Mouse (Mus musculus) MEL (cell line): ENCODE results near the gene Fastk. TPM values are rescaled to one million over a fixed set of nuclear protein-coding genes. Genes with fewer than 3 reads are reported as not detected.

Source experiments
- DNase-seq: peaks from one replicate; pipeline ENCODE4 v3.0.0; 2011; ENCODE audit warnings: low read depth, low spot score
- H3K27ac ChIP-seq: 2 replicates; pipeline ENCODE4 v1.5.1; 2012; ENCODE audit warnings: low read depth, mild to moderate bottlenecking, control low read depth, low read length, moderate library complexity; ENCODE audit not compliant: control insufficient read depth
- H3K27me3 ChIP-seq, 2 experiments: fragments of 150-350 bp in 1 of 2; sonication (generic) in 1 of 2; 2 replicates each; pipeline ENCODE4 v1.6.1; 2012; ENCODE audit warnings: low read length in 2 of 2, mild to moderate bottlenecking in 2 of 2, improper control_type of control experiment in 1 of 2, moderate library complexity in 1 of 2; ENCODE audit not compliant: insufficient read depth in 2 of 2, control insufficient read depth in 1 of 2
- H3K36me3 ChIP-seq, 2 experiments: 2 replicates each; pipeline ENCODE4 v1.6.1; 2012 to 2014; ENCODE audit warnings: low read length in 2 of 2, improper control_type of control experiment in 1 of 2, inconsistent platforms in 1 of 2, mild to moderate bottlenecking in 1 of 2; ENCODE audit not compliant: insufficient read depth in 2 of 2, control insufficient read depth in 1 of 2
- H3K4me1 ChIP-seq, 2 experiments: fragments of 150-350 bp in 1 of 2; sonication (generic) in 1 of 2; 2 replicates each; pipeline ENCODE4 v1.6.1; 2012; ENCODE audit warnings: low read length in 2 of 2, improper control_type of control experiment in 1 of 2, mild to moderate bottlenecking in 1 of 2; ENCODE audit not compliant: insufficient read depth in 2 of 2, control insufficient read depth in 1 of 2
- H3K4me3 ChIP-seq, 2 experiments: fragments of 150-350 bp in 1 of 2; sonication (generic) in 1 of 2; 2 replicates each; pipeline ENCODE4 v1.5.1; 2012; ENCODE audit warnings: low read depth in 2 of 2, low read length in 2 of 2, mild to moderate bottlenecking in 2 of 2, moderate library complexity in 2 of 2, control low read depth in 1 of 2, improper control_type of control experiment in 1 of 2; ENCODE audit not compliant: control insufficient read depth in 1 of 2, insufficient read depth in 1 of 2
- H3K79me2 ChIP-seq: 2 replicates; pipeline ENCODE4 v1.6.1; 2012; ENCODE audit warnings: mild to moderate bottlenecking, low read length, moderate library complexity; ENCODE audit not compliant: control insufficient read depth, poor library complexity, insufficient read depth
- H3K9ac ChIP-seq: 2 replicates; pipeline ENCODE4 v1.6.1; 2012; ENCODE audit warnings: low read depth, mild to moderate bottlenecking, control low read depth, low read length, moderate library complexity; ENCODE audit not compliant: control insufficient read depth, poor library complexity, severe bottlenecking
- H3K9me3 ChIP-seq: fragments of 150-350 bp; sonication (generic); replicated peaks from 2 replicates; pipeline ENCODE4 v1.6.1; 2012; ENCODE audit warnings: mild to moderate bottlenecking, low read length, improper control_type of control experiment, moderate library complexity; ENCODE audit not compliant: insufficient read depth
- BHLHE40 ChIP-seq: IDR thresholded peaks from 2 replicates; pipeline ENCODE4 v1.6.1; 2012; ENCODE audit warnings: low read depth, mild to moderate bottlenecking, inconsistent platforms, low read length, improper control_type of control experiment, borderline replicate concordance
- CHD1 ChIP-seq: IDR thresholded peaks from 2 replicates; pipeline ENCODE4 v1.6.1; 2012; ENCODE audit warnings: low read depth, mild to moderate bottlenecking, inconsistent platforms, low read length, improper control_type of control experiment
- CHD2 ChIP-seq: IDR thresholded peaks from 2 replicates; pipeline ENCODE4 v1.6.1; 2011; ENCODE audit warnings: low read length, improper control_type of control experiment
- CTCF ChIP-seq, 3 experiments: IDR thresholded peaks in 2 of 3; conservative IDR thresholded peaks in 1 of 3; 2 replicates each; pipeline ENCODE4 v1.5.1; 2011 to 2012; ENCODE audit warnings: low read length in 3 of 3, low read depth in 2 of 3, mild to moderate bottlenecking in 2 of 3, improper control_type of control experiment in 1 of 3, inconsistent platforms in 1 of 3, mixed read lengths in 1 of 3, moderate library complexity in 1 of 3; ENCODE audit not compliant: control insufficient read depth in 1 of 3, insufficient read depth in 1 of 3, poor library complexity in 1 of 3, severe bottlenecking in 1 of 3
- HCFC1 ChIP-seq: IDR thresholded peaks from 2 replicates; pipeline ENCODE4 v1.6.1; 2012; ENCODE audit warnings: low read depth, mild to moderate bottlenecking, inconsistent platforms, low read length, improper control_type of control experiment, moderate library complexity
- KAT2A ChIP-seq: conservative IDR thresholded peaks from 2 replicates; pipeline ENCODE4 v1.6.1; 2012; ENCODE audit warnings: low read depth, low read length, improper control_type of control experiment, inconsistent platforms
- NELFE ChIP-seq: IDR thresholded peaks from 2 replicates; pipeline ENCODE4 v1.6.1; 2011; ENCODE audit warnings: low read depth, low read length, improper control_type of control experiment
- POLR2A ChIP-seq, 2 experiments: IDR thresholded peaks; 2 replicates each; pipeline ENCODE4 v1.6.1; 2011 to 2012; ENCODE audit warnings: low read length in 2 of 2, mild to moderate bottlenecking in 2 of 2, control low read depth in 1 of 2, improper control_type of control experiment in 1 of 2, low read depth in 1 of 2, moderate library complexity in 1 of 2; ENCODE audit not compliant: control insufficient read depth in 1 of 2, insufficient read depth in 1 of 2, poor library complexity in 1 of 2
- POLR2AphosphoS5 ChIP-seq: IDR thresholded peaks from 2 replicates; pipeline ENCODE4 v1.6.1; 2012; ENCODE audit warnings: low read depth, borderline replicate concordance, mild to moderate bottlenecking, inconsistent platforms, low read length, moderate library complexity, mixed read lengths
- SIN3A ChIP-seq: IDR thresholded peaks from 2 replicates; pipeline ENCODE4 v1.6.1; 2012; ENCODE audit warnings: low read length, improper control_type of control experiment, inconsistent platforms
- SMC3 ChIP-seq: IDR thresholded peaks from 2 replicates; pipeline ENCODE4 v1.6.1; 2011; ENCODE audit warnings: low read depth, low read length, improper control_type of control experiment
- TAL1 ChIP-seq: IDR thresholded peaks from 2 replicates; pipeline ENCODE4 v1.6.1; 2012; ENCODE audit warnings: mild to moderate bottlenecking, inconsistent platforms, low read length, moderate library complexity, mixed read lengths
- TBP ChIP-seq: IDR thresholded peaks from 2 replicates; pipeline ENCODE4 v1.8.0; 2011; ENCODE audit warnings: low read depth, low read length, improper control_type of control experiment
- TCF12 ChIP-seq: IDR thresholded peaks from 2 replicates; pipeline ENCODE4 v1.6.1; 2014; ENCODE audit warnings: low read depth, mild to moderate bottlenecking, inconsistent platforms, low read length, improper control_type of control experiment, moderate library complexity
- USF2 ChIP-seq, 2 experiments: IDR thresholded peaks; 2 replicates each; pipeline ENCODE4 v1.6.1; 2011 to 2012; ENCODE audit warnings: improper control_type of control experiment in 2 of 2, low read length in 2 of 2, borderline replicate concordance in 1 of 2, inconsistent platforms in 1 of 2, low read depth in 1 of 2, mild to moderate bottlenecking in 1 of 2; ENCODE audit not compliant: insufficient read depth in 1 of 2
- ZC3H11A ChIP-seq: IDR thresholded peaks from 2 replicates; pipeline ENCODE4 v1.6.1; 2012; ENCODE audit warnings: low read depth, mild to moderate bottlenecking, inconsistent platforms, low read length, improper control_type of control experiment
- ZKSCAN1 ChIP-seq: IDR thresholded peaks from 2 replicates; pipeline ENCODE4 v1.6.1; 2012; ENCODE audit warnings: low read depth, mild to moderate bottlenecking, inconsistent platforms, low read length, improper control_type of control experiment, moderate library complexity
- ZMIZ1 ChIP-seq: IDR thresholded peaks from 2 replicates; pipeline ENCODE4 v1.6.1; 2012; ENCODE audit warnings: low read depth, mild to moderate bottlenecking, inconsistent platforms, low read length, improper control_type of control experiment, moderate library complexity
- ZNF384 ChIP-seq: IDR thresholded peaks from 2 replicates; pipeline ENCODE4 v1.6.1; 2012; ENCODE audit warnings: low read depth, mild to moderate bottlenecking, inconsistent platforms, low read length, improper control_type of control experiment
- polyA plus RNA-seq, 2 experiments: library from polyadenylated mRNA; stranded (reverse) in 1 of 2; unstranded in 1 of 2; fragments of >175 nt in 1 of 2; fragments of >200 nt in 1 of 2; gene quantifications; 2 replicates each; pipeline versions ENCODE4 v1.2.1 to v1.2.4; 2012; ENCODE audit warnings: low replicate concordance in 2 of 2, low read depth in 1 of 2; ENCODE audit not compliant: insufficient read length in 2 of 2, insufficient read depth in 1 of 2, missing spikeins in 1 of 2
- total RNA-seq: library from RNA; depleted of rRNA; stranded (reverse); fragments of 300-350 nt; gene quantifications from 2 replicates; pipeline ENCODE4 v1.2.3, GENCODE M21; 2012

Fastk gene
- total and polyA plus RNA-seq, 3 experiments: 111 to 273 (median 228) TPM

- H3K27me3 ChIP-seq: no peaks in the 10 kb centered on the region
- no peak overlapping the region for H3K27ac ChIP-seq
- H3K36me3 ChIP-seq: peaks cover 0 to 13% of the 10 kb centered on the region in 2 experiments; a peak in 2 of 4 replicates
- H3K4me1 ChIP-seq: no peaks in the 10 kb centered on the region
- H3K9ac ChIP-seq: no peak overlapping the region
- no peak for DNase-seq
- no peak for TF ChIP-seq HCFC1
- H3K9me3 ChIP-seq: no peaks in the 10 kb centered on the region
- no peaks in the 10 kb centered on the region for H3K79me2 ChIP-seq
- no peak overlapping the region for H3K4me3 ChIP-seq
These were observed 37.4 kb upstream of the Fastk start for GRCm38 (mm10) chr5:24482247-24483079.

GRCm38 (mm10) chr5:24481647-24482046 is 36.6 kb upstream of the Fastk start:
- H3K4me3 ChIP-seq: no peak overlapping the region
- H3K9ac ChIP-seq: no peak overlapping the region
- no peaks in the 10 kb centered on the region for H3K9me3 ChIP-seq
- TF ChIP-seq SMC3: peak; percentile 37
- TF ChIP-seq POLR2AphosphoS5: no peak
- TF ChIP-seq TAL1: no peak
- TF ChIP-seq CHD2: no peak
- TF ChIP-seq USF2 (IDR thresholded peaks at IDR 0.05; ENCODE audit: borderline replicate concordance in 1 of 2, insufficient read depth in 1 of 2, low read depth in 1 of 2, low read length in 2 of 2): no peak
- no peak for TF ChIP-seq ZKSCAN1
- peak; percentile 72 to 78 (median 75) for TF ChIP-seq CTCF (IDR thresholded peaks at IDR 0.05 in 2 of 3, conservative IDR thresholded peaks at IDR 0.05 in 1 of 3; ENCODE audit: control insufficient read depth in 1 of 3, insufficient read depth in 1 of 3, low read depth in 2 of 3, low read length in 3 of 3, poor library complexity in 1 of 3, severe bottlenecking in 1 of 3)
- no peak for TF ChIP-seq NELFE
- TF ChIP-seq POLR2A (IDR thresholded peaks at IDR 0.05; ENCODE audit: control insufficient read depth in 1 of 2, insufficient read depth in 1 of 2, low read depth in 1 of 2, low read length in 2 of 2, poor library complexity in 1 of 2): no peak
- TF ChIP-seq SIN3A: no peak
- H3K36me3 ChIP-seq: peaks cover 0 to 12% of the 10 kb centered on the region in 2 experiments; a peak in 2 of 4 replicates
- H3K79me2 ChIP-seq: no peaks in the 10 kb centered on the region
- no peak overlapping the region for H3K27ac ChIP-seq
- H3K4me1 ChIP-seq: no peaks in the 10 kb centered on the region
- peak; percentile 69 for DNase-seq
- no peaks in the 10 kb centered on the region for H3K27me3 ChIP-seq

GRCm38 (mm10) chr5:24477909-24478308 is 32.8 kb upstream of the Fastk start:
- TF ChIP-seq BHLHE40 (no peak), SMC3 (no peak), TCF12 (no peak), CHD1 (no peak), ZMIZ1 (no peak), ZC3H11A (no peak), CTCF (IDR thresholded peaks at IDR 0.05 in 2 of 3, conservative IDR thresholded peaks at IDR 0.05 in 1 of 3; ENCODE audit: control insufficient read depth in 1 of 3, insufficient read depth in 1 of 3, low read depth in 2 of 3, low read length in 3 of 3, poor library complexity in 1 of 3, severe bottlenecking in 1 of 3) (no peak), POLR2A (IDR thresholded peaks at IDR 0.05; ENCODE audit: control insufficient read depth in 1 of 2, insufficient read depth in 1 of 2, low read depth in 1 of 2, low read length in 2 of 2, poor library complexity in 1 of 2) (no peak), TBP (no peak), ZKSCAN1 (no peak), ZNF384 (no peak), KAT2A (no peak)
- TF ChIP-seq, all 39 proteins: peak for 0
- Histone ChIP-seq H3K9ac (no peak overlapping the region), H3K4me1 (0 out of 4 replicates have a peak, but pooled peaks cover 0 to 2% of the 10 kb centered on the region in 2 experiments), H3K79me2 (peaks cover 8% of the 10 kb centered on the region), H3K27me3 (no peaks in the 10 kb centered on the region), H3K9me3 (no peaks in the 10 kb centered on the region), H3K36me3 (peaks cover 0 to 8% of the 10 kb centered on the region in 2 experiments; a peak in 3 of 4 replicates), H3K27ac (no peak overlapping the region), H3K4me3 (no peak overlapping the region)
- no peak for DNase-seq
